8 mouse cellular contexts compared by ENCODE assay signal in genomic region chr12:32245566-32246233, GRCm38 (mm10). TPM values are rescaled to one million over a fixed set of nuclear protein-coding genes. Genes with fewer than 3 reads are reported as not detected.
DNase-seq lines count a peak whose midpoint lies in the region; ATAC-seq lines count a peak whose summit lies in the region.

No protein-coding gene starts in this region.

- peak; percentile 57; the same call in 1 of the 2 replicates for ATAC-seq in frontal cortex, adult (ENCODE audit: low TSS enrichment)
- peak; percentile 75 for ATAC-seq in inflammation-experienced regulatory T-cells, adult 6 months

- no peak for DNase-seq in frontal cortex, postnatal 10 days (ENCODE audit: low spot score in 2 of 2)
- DNase-seq in right cerebral cortex, adult 18-20 months = peak; percentile 23
- no peak for DNase-seq in right cerebral cortex, postnatal 36 days (ENCODE audit: low spot score in 2 of 2)
- peak; percentile 60 for DNase-seq in c-Kit-positive CD71-positive TER-119-positive erythroid progenitor cells, embryonic 14.5 days (ENCODE audit: low spot score)
- DNase-seq in lung, postnatal 36 days = peak; percentile 57
- no peak for DNase-seq in testis, postnatal 10 days (ENCODE audit: low spot score)

RNA-seq across cellular contexts. Expression of gene Pik3cg, which starts 37.2 kb away (rescaled TPM):
- 10 to 100 TPM; 22.5 to 29.8 (median 27.2) TPM for polyA plus RNA-seq in inflammation-experienced regulatory T-cells, adult 6 months (2017; shearing (Covaris generic))

Comparison
In these comparisons a context has a peak if more than half of its experiments do, and no peak if none do; other contexts are left out.
1. DNase-seq: peak in right cerebral cortex, adult 18-20 months (single experiment), c-Kit-positive CD71-positive TER-119-positive erythroid progenitor cells, embryonic 14.5 days (single experiment) and lung, postnatal 36 days (single experiment); none in frontal cortex, postnatal 10 days (0 of 2), right cerebral cortex, postnatal 36 days (0 of 2) and testis, postnatal 10 days (single experiment).